Mouse (Mus musculus) liver, embryonic 14.5 days (tissue): ENCODE measurements around the gene Kif20b. TPM values are rescaled to one million over a fixed set of nuclear protein-coding genes. Genes with fewer than 3 reads are reported as not detected.

Experiments used
- ATAC-seq: fragments of 200-750 bp; cut with Nextera tagmentation; 2 replicates; pipeline ENCODE4 v1.8.0; 2017; ENCODE audit warnings: moderate number of reproducible peaks, mild to moderate bottlenecking, moderate library complexity; ENCODE audit not compliant: insufficient read depth
- DNase-seq, 3 experiments: peaks; one replicate each; pipeline ENCODE4 v3.0.0-alpha.2; 2012 to 2013; ENCODE audit warnings: low read depth in 3 of 3, low spot score in 3 of 3
- H3K27ac ChIP-seq: fragments of 300-500 bp; sonication (generic); 2 replicates; pipeline ENCODE4 v1.5.1; 2014; ENCODE audit warnings: moderate library complexity, mild to moderate bottlenecking, control low read depth, inconsistent platforms
- H3K27me3 ChIP-seq: fragments of 300-500 bp; sonication (generic); 2 replicates; pipeline ENCODE4 v1.6.1; 2014; ENCODE audit warnings: mild to moderate bottlenecking, low read length, moderate library complexity; ENCODE audit not compliant: control insufficient read depth, insufficient read depth
- H3K36me3 ChIP-seq: fragments of 300-500 bp; sonication (generic); replicated peaks from 2 replicates; pipeline ENCODE4 v1.6.1; 2014; ENCODE audit warnings: low read depth; ENCODE audit not compliant: control insufficient read depth, insufficient read depth
- H3K4me1 ChIP-seq, 2 experiments: fragments of 200-500 bp in 1 of 2; fragments of 300-500 bp in 1 of 2; sonication (generic) in 1 of 2; replicated peaks; 2 replicates each; pipeline ENCODE4 v1.6.1; 2012 to 2014; ENCODE audit warnings: antibody characterized with exemption in 1 of 2, inconsistent platforms in 1 of 2, low read length in 1 of 2; ENCODE audit not compliant: control insufficient read depth in 2 of 2, insufficient read depth in 2 of 2
- H3K4me2 ChIP-seq: fragments of 300-500 bp; sonication (generic); 2 replicates; pipeline ENCODE4 v1.6.1; 2014; ENCODE audit warnings: low read depth, mild to moderate bottlenecking, control low read depth, moderate library complexity
- H3K4me3 ChIP-seq, 2 experiments: fragments of 200-500 bp in 1 of 2; fragments of 300-500 bp in 1 of 2; sonication (generic) in 1 of 2; 2 replicates each; pipeline ENCODE4 v1.5.1; 2012 to 2014; ENCODE audit warnings: low read depth in 2 of 2, low read length in 2 of 2, mild to moderate bottlenecking in 2 of 2, control low read depth in 1 of 2, inconsistent platforms in 1 of 2, moderate library complexity in 1 of 2; ENCODE audit not compliant: insufficient read depth in 1 of 2
- H3K9ac ChIP-seq: fragments of 300-500 bp; sonication (generic); replicated peaks from 2 replicates; pipeline ENCODE4 v1.6.1; 2014; ENCODE audit warnings: mild to moderate bottlenecking, control low read depth, moderate library complexity
- H3K9me3 ChIP-seq: fragments of 300-500 bp; sonication (generic); 2 replicates; pipeline ENCODE4 v1.6.1; 2016; ENCODE audit warnings: low read length, mixed read lengths; ENCODE audit not compliant: control insufficient read depth
- CTCF ChIP-seq: IDR thresholded peaks from 2 replicates; pipeline ENCODE4 v1.5.1; 2016; ENCODE audit warnings: antibody characterized with exemption, low read depth, control low read depth
- EP300 ChIP-seq: IDR thresholded peaks from 2 replicates; pipeline ENCODE4 v1.6.1; 2016; ENCODE audit warnings: antibody characterized with exemption, low read depth
- WGBS: fragments of 180-500 bp; shearing (Covaris S2); extraction: QIAGEN DNeasy Blood & Tissue Kit; methylation state at CpG from one replicate; pipeline ENCODE4 v1.1.7; 2014; ENCODE audit not compliant: insufficient replicate concordance; 5-methylcytosine and 5-hydroxymethylcytosine counted together
- polyA plus RNA-seq, 2 experiments: library from polyadenylated mRNA; depleted of rRNA in 1 of 2; stranded (reverse) in 1 of 2; unstranded in 1 of 2; fragments of >200 nt; fragmentation: Nextera tagmentation in 1 of 2; extraction: Ambion mirVana in 1 of 2; gene quantifications; 2 replicates each; pipeline versions ENCODE4 v1.2.1 to v1.2.3; 2012 to 2014

The Kif20b gene
- polyA plus RNA-seq, 2 experiments: 20.4 to 30.7 TPM

DNA sequence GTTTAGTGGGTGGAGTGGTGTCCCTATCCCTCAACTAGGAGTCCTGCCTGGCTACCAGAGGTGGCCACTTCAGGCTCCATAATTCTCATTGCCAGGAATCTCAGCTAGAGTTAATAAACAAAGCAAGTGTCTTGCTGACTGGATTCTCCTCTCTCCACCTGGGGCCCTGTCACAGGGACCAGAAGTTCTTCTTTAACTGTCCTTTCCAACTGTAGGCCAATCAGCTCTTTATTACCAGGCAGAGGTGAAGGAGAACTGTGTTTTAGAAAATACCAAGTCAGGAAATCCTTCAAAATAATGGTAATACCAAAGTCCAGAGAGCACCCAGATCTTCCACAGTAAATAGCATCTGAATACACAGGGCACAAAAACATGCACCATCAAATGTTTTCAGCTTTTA is 9.8 kb upstream of the Kif20b start:
- no peaks in the 10 kb centered on the region for H3K27me3 ChIP-seq
- DNase-seq (no peak), ATAC-seq (no peak)
- H3K4me1 ChIP-seq: no peaks in the 10 kb centered on the region
- no peaks in the 10 kb centered on the region for H3K36me3 ChIP-seq
- no peaks in the 10 kb centered on the region for H3K9me3 ChIP-seq
- TF ChIP-seq EP300 (no peak), CTCF (no peak)
- H3K9ac ChIP-seq: no peak overlapping the region
- H3K27ac ChIP-seq: no peak overlapping the region
- no peak overlapping the region for H3K4me2 ChIP-seq
- no peak overlapping the region for H3K4me3 ChIP-seq

GRCm38 (mm10) chr19:34920066-34920465 is 2.1 kb upstream of the Kif20b start:
- no peak for DNase-seq

DNA sequence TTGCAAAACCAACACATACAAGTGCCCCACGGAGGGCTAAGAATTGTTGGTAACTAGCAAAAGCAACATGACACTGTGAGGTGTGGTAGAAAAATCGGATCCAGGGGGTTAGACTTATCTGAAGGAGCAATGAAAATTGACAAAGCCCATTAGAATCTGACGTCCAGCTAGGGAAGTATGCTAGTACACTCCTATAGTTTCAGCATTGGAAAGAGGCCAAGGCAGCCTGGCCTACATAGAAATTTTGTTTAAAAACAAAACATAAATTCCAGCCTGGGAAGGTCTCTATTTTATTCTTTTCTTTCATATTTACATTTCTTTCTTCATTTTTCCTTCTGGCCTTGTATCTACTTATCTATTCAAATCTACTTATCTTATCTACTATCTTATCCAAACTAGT is 1.6 kb upstream of the Kif20b start:
- peaks cover 11% of the 10 kb centered on the region for H3K36me3 ChIP-seq
- H3K27me3 ChIP-seq: no peaks in the 10 kb centered on the region
- H3K9me3 ChIP-seq: no peaks in the 10 kb centered on the region
- ATAC-seq (no peak), DNase-seq (no peak)
- peaks cover 2 to 4% of the 10 kb centered on the region in 2 experiments; a peak in 3 of 4 replicates for H3K4me1 ChIP-seq
- H3K9ac ChIP-seq: no peak overlapping the region
- no peak overlapping the region for H3K27ac ChIP-seq
- peak overlapping the region; percentile 13; the same call in 1 of the 2 replicates for H3K4me2 ChIP-seq
- H3K4me3 ChIP-seq: no peak overlapping the region
- WGBS: 59% methylated on average over 3 of the region's 3 CpGs
- TF ChIP-seq EP300 (no peak), CTCF (no peak)

More at GRCm38 (mm10) chr19:34920066-34920465, 2.1 kb upstream of the Kif20b start:
- WGBS: 73% methylated on average over 4 of the region's 4 CpGs
- no peak for TF ChIP-seq CTCF
- no peak for TF ChIP-seq EP300
- H3K27me3 ChIP-seq: no peaks in the 10 kb centered on the region
- H3K4me1 ChIP-seq: peaks cover 2 to 4% of the 10 kb centered on the region in 2 experiments; a peak in 3 of 4 replicates
- no peak overlapping the region for H3K27ac ChIP-seq
- peaks cover 6% of the 10 kb centered on the region for H3K36me3 ChIP-seq
- no peak overlapping the region for H3K4me2 ChIP-seq
- H3K9ac ChIP-seq: no peak overlapping the region
- ATAC-seq: no peak
- H3K4me3 ChIP-seq: no peak overlapping the region
- H3K9me3 ChIP-seq: no peaks in the 10 kb centered on the region

DNA sequence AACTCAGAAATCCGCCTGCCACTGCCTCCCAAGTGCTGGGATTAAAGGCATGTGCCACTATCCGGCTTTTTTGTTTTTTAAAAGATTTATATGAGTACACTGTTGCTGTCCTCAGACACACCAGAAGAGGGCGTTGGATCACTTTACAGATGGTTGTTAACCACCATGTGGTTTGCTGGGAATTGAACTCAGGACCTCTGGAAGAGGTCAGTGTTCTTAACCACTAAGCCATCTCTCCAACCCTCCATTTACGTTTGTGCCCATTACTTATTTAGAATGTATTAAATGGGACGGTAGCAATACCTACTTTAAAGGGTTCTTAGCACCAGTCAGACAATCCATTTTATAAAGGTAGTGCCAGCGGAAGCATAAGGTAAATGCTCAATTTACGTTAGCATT is 909 bp upstream of the Kif20b start:
- no peaks in the 10 kb centered on the region for H3K9me3 ChIP-seq
- 21% methylated on average over 7 of the region's 7 CpGs for WGBS

GRCm38 (mm10) chr19:34922603-34922963 is 422 bp downstream of the Kif20b start:
- no peak for TF ChIP-seq CTCF
- TF ChIP-seq EP300: no peak
- WGBS: under 1% methylated on average over 9 of the region's 9 CpGs
- ATAC-seq: no peak

More for the DNA sequence above, 909 bp upstream of the Kif20b start:
- Histone ChIP-seq H3K4me1 (peaks cover 2 to 4% of the 10 kb centered on the region in 2 experiments; a peak in 3 of 4 replicates), H3K27ac (peak overlapping the region; percentile 44), H3K36me3 (peaks cover 13% of the 10 kb centered on the region), H3K27me3 (no peaks in the 10 kb centered on the region), H3K4me2 (peak overlapping the region; percentile 66), H3K4me3 (peak overlapping the region; percentile 81 to 94; a peak in 3 of 4 replicates), H3K9ac (peak overlapping the region; percentile 70)
- TF ChIP-seq CTCF: peak; percentile 49; the same call in 1 of the 2 replicates
- no peak for TF ChIP-seq EP300
- DNase-seq (peak in 2 of 3 experiments; percentile 3 to 19), ATAC-seq (no peak)

More at GRCm38 (mm10) chr19:34922603-34922963, 422 bp downstream of the Kif20b start:
- Histone ChIP-seq H3K4me2 (peak overlapping the region; percentile 76), H3K9ac (peak overlapping the region; percentile 76), H3K4me1 (peaks cover 2 to 4% of the 10 kb centered on the region in 2 experiments; a peak in 3 of 4 replicates), H3K4me3 (peak overlapping the region; percentile 81 to 94), H3K27ac (peak overlapping the region; percentile 55), H3K27me3 (no peaks in the 10 kb centered on the region), H3K36me3 (peaks cover 17% of the 10 kb centered on the region), H3K9me3 (no peaks in the 10 kb centered on the region)
- peak in 1 of 3 experiments; percentile 28 for DNase-seq
